Mouse (Mus musculus) lung, adult 2 months (tissue): Measurements from ENCODE around the gene Kalrn.

Source experiments
- CTCF ChIP-seq: fragments of 200-500 bp; IDR thresholded peaks from 2 replicates; pipeline ENCODE4 v1.5.1; 2011; ENCODE audit warnings: mild to moderate bottlenecking, low read length, control low read depth; ENCODE audit not compliant: insufficient read depth
- POLR2A ChIP-seq: fragments of 200-500 bp; IDR thresholded peaks from 2 replicates; pipeline ENCODE4 v1.6.1; 2011; ENCODE audit warnings: low read depth, mild to moderate bottlenecking, control low read depth, low read length, borderline replicate concordance; ENCODE audit errors: extremely low read depth

- TF ChIP-seq CTCF: peak; percentile 46; the same call in 1 of the 2 replicates
- no peak for TF ChIP-seq POLR2A
Observed at GRCm38 (mm10) chr16:34289583-34289982, 283.7 kb downstream of the Kalrn start.
